Mouse (Mus musculus) liver, postnatal 0 days (tissue): ENCODE results near the gene Pex7.

Source experiments
- CTCF ChIP-seq: sonication (generic); IDR thresholded peaks from 2 replicates; pipeline ENCODE4 v1.5.1; 2016; ENCODE audit warnings: antibody characterized with exemption, low read depth
- EP300 ChIP-seq: IDR thresholded peaks from 2 replicates; pipeline ENCODE4 v1.6.1; 2016; ENCODE audit warnings: antibody characterized with exemption, low read depth, mild to moderate bottlenecking

DNA sequence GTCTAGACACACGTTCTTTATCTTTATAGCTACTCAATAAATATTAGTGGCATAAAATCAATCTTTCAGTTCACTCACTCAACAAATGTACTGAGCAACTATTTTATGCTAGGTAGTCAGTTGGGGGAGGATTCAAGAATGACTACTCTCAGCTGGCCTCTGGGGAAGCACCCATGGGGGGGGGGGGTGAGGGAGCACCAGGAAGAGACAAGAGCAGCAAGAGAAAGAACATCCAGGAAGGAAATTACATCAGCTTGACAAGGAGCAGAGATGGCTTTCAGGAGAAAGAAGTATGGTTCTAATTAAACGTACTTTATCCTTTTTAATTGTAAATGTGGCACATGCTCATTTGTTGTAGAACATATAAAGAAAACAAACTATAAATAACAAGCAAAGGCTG, 53.9 kb downstream of the Pex7 start:
- TF ChIP-seq EP300 (no peak), CTCF (no peak)
